ENCODE assay signal across 9 mouse cellular contexts in the genomic region with DNA sequence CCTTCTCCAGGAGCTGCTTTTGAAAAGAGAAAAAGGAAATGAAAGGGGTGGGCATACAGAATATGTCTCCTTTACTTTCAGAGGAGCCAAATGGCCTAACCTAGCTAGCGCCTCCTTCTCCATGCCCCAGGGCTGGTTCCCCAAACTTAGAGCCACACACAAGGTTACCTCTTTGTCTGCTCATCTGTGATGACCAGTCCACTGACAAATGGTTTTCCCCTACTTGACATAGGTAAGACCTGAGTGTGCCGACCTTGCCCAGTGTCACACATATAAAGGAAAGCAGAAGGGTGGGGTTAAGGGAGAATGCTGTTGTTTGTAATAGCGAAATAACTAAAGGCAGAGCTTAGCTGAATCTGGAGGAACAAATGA. TPM values are rescaled to one million over a fixed set of nuclear protein-coding genes. Genes with fewer than 3 reads are reported as not detected.
DNase-seq lines count a peak whose midpoint lies in the region; ATAC-seq lines count a peak whose summit lies in the region.
"Had no signal": no experiment of that assay in that cellular context is flagged by ENCODE, and none has a peak within 500 bp of the region (broad histone marks: within the 10 kb centered on the region; RNA-seq: fewer than 3 reads in every experiment).

No protein-coding gene starts in this region.

- peaks cover 67% of the 10 kb centered on the region for H3K4me1 ChIP-seq in kidney, embryonic 15.5 days
- peaks cover 47% of the 10 kb centered on the region for H3K4me1 ChIP-seq in brown adipose tissue, adult 24 weeks (ENCODE audit: control insufficient read depth, insufficient read depth, insufficient read length, low read length)
- H3K4me1 ChIP-seq in forebrain, embryonic 13.5 days: peaks cover 70% of the 10 kb centered on the region
- H3K4me1 ChIP-seq in liver, embryonic 15.5 days (replicated peaks): peaks cover 100% of the 10 kb centered on the region

- H3K4me2 ChIP-seq in kidney, embryonic 15.5 days: no peak overlapping the region
- peak overlapping the region; percentile 2; the same call in 1 of the 2 replicates for H3K4me2 ChIP-seq in forebrain, embryonic 13.5 days
- H3K4me2 ChIP-seq in liver, embryonic 15.5 days: peak overlapping the region; percentile 66

- 75% methylated on average over 3 of the region's 3 CpGs for WGBS in kidney, embryonic 15.5 days
- WGBS in forebrain, embryonic 13.5 days: 70% methylated on average over 3 of the region's 3 CpGs
- WGBS in liver, embryonic 15.5 days (ENCODE audit: insufficient replicate concordance): 33% methylated on average over 3 of the region's 3 CpGs

- H3K4me3 ChIP-seq in kidney, embryonic 15.5 days (replicated peaks): no peak overlapping the region
- no peak overlapping the region for H3K4me3 ChIP-seq in brown adipose tissue, adult 24 weeks (ENCODE audit: insufficient read depth, low read depth, low read length)
- no peak overlapping the region for H3K4me3 ChIP-seq in forebrain, embryonic 13.5 days
- H3K4me3 ChIP-seq in liver, embryonic 15.5 days (replicated peaks): peak overlapping the region; percentile 39

- ATAC-seq in kidney, embryonic 15.5 days (replicated peaks; ENCODE audit: low FRiP score): no peak
- ATAC-seq in forebrain, embryonic 13.5 days: no peak
- no peak for ATAC-seq in liver, embryonic 15.5 days (ENCODE audit: insufficient read depth)
- ATAC-seq in activated CD4-positive, CD25-positive, alpha-beta regulatory T cell, adult 4 months: no peak
- ATAC-seq: Patski had no signal

- H3K27me3 ChIP-seq in kidney, embryonic 15.5 days: no peaks in the 10 kb centered on the region
- H3K27me3 ChIP-seq in forebrain, embryonic 13.5 days: no peaks in the 10 kb centered on the region
- no peaks in the 10 kb centered on the region for H3K27me3 ChIP-seq in liver, embryonic 15.5 days
- H3K27me3 ChIP-seq: Patski had no signal

- no peaks in the 10 kb centered on the region for H3K9me3 ChIP-seq in kidney, embryonic 15.5 days (replicated peaks)
- H3K9me3 ChIP-seq in forebrain, embryonic 13.5 days (replicated peaks): no peaks in the 10 kb centered on the region
- no peaks in the 10 kb centered on the region for H3K9me3 ChIP-seq in liver, embryonic 15.5 days (replicated peaks)

- no peak for DNase-seq in kidney, postnatal 4 days
- DNase-seq in thymus, postnatal 4 days: no peak
- DNase-seq in thymus, adult 18-20 months: no peak

- no peak overlapping the region for H3K9ac ChIP-seq in kidney, embryonic 15.5 days
- 0 out of 2 replicates have a peak overlapping the region, but pooled peaks have one; percentile 31 for H3K9ac ChIP-seq in forebrain, embryonic 13.5 days
- H3K9ac ChIP-seq in liver, embryonic 15.5 days: peak overlapping the region; percentile 57

- H3K27ac ChIP-seq in kidney, embryonic 15.5 days: peak overlapping the region; percentile 38
- H3K27ac ChIP-seq in brown adipose tissue, adult 24 weeks (replicated peaks; ENCODE audit: low read depth, low read length): peak overlapping the region; percentile 50
- peak overlapping the region; percentile 73 for H3K27ac ChIP-seq in forebrain, embryonic 13.5 days
- H3K27ac ChIP-seq in liver, embryonic 15.5 days (replicated peaks): peak overlapping the region; percentile 95

- H3K36me3 ChIP-seq in kidney, embryonic 15.5 days: peaks cover 23% of the 10 kb centered on the region
- peaks cover 51% of the 10 kb centered on the region for H3K36me3 ChIP-seq in forebrain, embryonic 13.5 days (ENCODE audit: poor library complexity, severe bottlenecking)
- peaks cover 85% of the 10 kb centered on the region for H3K36me3 ChIP-seq in liver, embryonic 15.5 days (replicated peaks)

RNA-seq across cellular contexts. Expression of a gene that starts 16.2 kb away (rescaled TPM):
- 11.9 and 15.5 TPM in 2 replicates for polyA plus RNA-seq in kidney, embryonic 15.5 days (2015; fragmentation: Nextera tagmentation; extraction: Ambion mirVana)
- 2.1 and 2.5 TPM in 2 replicates for polyA plus RNA-seq in brown adipose tissue, adult 24 weeks (2012; ENCODE audit: insufficient read depth, insufficient read length, missing spikeins)
- polyA plus RNA-seq in forebrain, embryonic 13.5 days (2015; fragmentation: Nextera tagmentation; extraction: Ambion mirVana): 16.7 and 19.7 TPM in 2 replicates
- polyA plus RNA-seq in liver, embryonic 15.5 days (2015; fragmentation: Nextera tagmentation; extraction: Ambion mirVana): 598 and 710 TPM in 2 replicates
- polyA plus RNA-seq in activated CD4-positive, CD25-positive, alpha-beta regulatory T cell, adult 4 months (2017; shearing (Covaris generic)): 1 to 10 TPM in 1 of 2 experiments, under 1 TPM in 1; 0.54 to 1.6 TPM

RNA-seq across cellular contexts. Expression of a gene that starts 42.5 kb away (rescaled TPM):
- polyA plus RNA-seq in kidney, embryonic 15.5 days (2015; fragmentation: Nextera tagmentation; extraction: Ambion mirVana): 15.2 and 15.5 TPM in 2 replicates
- polyA plus RNA-seq in brown adipose tissue, adult 24 weeks (2012; ENCODE audit: insufficient read depth, insufficient read length, missing spikeins): 5.3 and 7.7 TPM in 2 replicates
- 10.5 and 12.5 TPM in 2 replicates for polyA plus RNA-seq in forebrain, embryonic 13.5 days (2015; fragmentation: Nextera tagmentation; extraction: Ambion mirVana)
- 4.5 and 5.3 TPM in 2 replicates for polyA plus RNA-seq in liver, embryonic 15.5 days (2015; fragmentation: Nextera tagmentation; extraction: Ambion mirVana)
- polyA plus RNA-seq in activated CD4-positive, CD25-positive, alpha-beta regulatory T cell, adult 4 months (2017; shearing (Covaris generic)): 1 to 10 TPM; 4.0 to 4.3 TPM

RNA-seq across cellular contexts. Expression of a gene that starts 58.9 kb away (rescaled TPM):
- polyA plus RNA-seq in kidney, embryonic 15.5 days (2015; fragmentation: Nextera tagmentation; extraction: Ambion mirVana): 3.6 and 3.8 TPM in 2 replicates
- 0.50 and 0.87 TPM in 2 replicates for polyA plus RNA-seq in brown adipose tissue, adult 24 weeks (2012; ENCODE audit: insufficient read depth, insufficient read length, missing spikeins)
- polyA plus RNA-seq in forebrain, embryonic 13.5 days (2015; fragmentation: Nextera tagmentation; extraction: Ambion mirVana): 28.8 and 36.5 TPM in 2 replicates
- 3.1 and 3.6 TPM in 2 replicates for polyA plus RNA-seq in liver, embryonic 15.5 days (2015; fragmentation: Nextera tagmentation; extraction: Ambion mirVana)
- polyA plus RNA-seq in activated CD4-positive, CD25-positive, alpha-beta regulatory T cell, adult 4 months (2017; shearing (Covaris generic)): 1 to 10 TPM; 2.0 TPM

Comparison
In these comparisons a context has a peak if more than half of its experiments do, and no peak if none do; other contexts are left out.
1. H3K27ac ChIP-seq: peak in every context shown above with its lines; median percentile 95 in liver, embryonic 15.5 days; 73 in forebrain, embryonic 13.5 days; 50 in brown adipose tissue, adult 24 weeks; 38 in kidney, embryonic 15.5 days.
2. RNA of a gene that starts 16.2 kb away (polyA plus RNA-seq): 598 to 710 TPM in liver, embryonic 15.5 days; 16.7 to 19.7 TPM in forebrain, embryonic 13.5 days, 11.9 to 15.5 TPM in kidney, embryonic 15.5 days, 2.1 to 2.5 TPM in brown adipose tissue, adult 24 weeks and 0.54 to 1.6 TPM in activated CD4-positive, CD25-positive, alpha-beta regulatory T cell, adult 4 months; every median in the first group is over 10 times any median in the second.